Mouse (Mus musculus) thymus, adult 18-20 months (tissue): ENCODE measurements at regions not wholly inside any gene's neighbourhood (a gene's known extent, or its start where the extent isn't known, plus 50 kb on each side); places are given as distances from the start of the nearest gene placed in this dataset.
A peak's percentile ranks its signal among the peaks of the same experiment; 100 is the strongest.

Source experiments
- DNase-seq, 2 experiments: peaks; one replicate each; pipeline ENCODE4 v3.0.0; 2022; ENCODE audit warnings: mixed read lengths in 2 of 2

GRCm38 (mm10) chr12:17481687-17482086, 62.9 kb upstream of the Odc1 start:
- DNase-seq: no peak

GRCm38 (mm10) chr12:17482196-17482595, 62.4 kb upstream of the Odc1 start:
- no peak for DNase-seq

GRCm38 (mm10) chr12:17484448-17484847, 60.1 kb upstream of the Odc1 start:
- peak in 1 of 2 experiments; percentile 1 for DNase-seq

GRCm38 (mm10) chr12:17486062-17486770, 58.4 kb upstream of the Odc1 start:
- DNase-seq: no peak

GRCm38 (mm10) chr12:17487336-17487735, 57.3 kb upstream of the Odc1 start:
- no peak for DNase-seq

- no peak for DNase-seq
Observed at GRCm38 (mm10) chr12:17488203-17488602, 56.4 kb upstream of the Odc1 start.

GRCm38 (mm10) chr12:17489971-17490370, 54.6 kb upstream of the Odc1 start:
- DNase-seq: no peak

- DNase-seq: no peak
Observed at GRCm38 (mm10) chr12:17492574-17492973, 52.0 kb upstream of the Odc1 start.

GRCm38 (mm10) chr12:17493053-17493452, 51.5 kb upstream of the Odc1 start:
- DNase-seq: no peak

GRCm38 (mm10) chr12:17493810-17494209, 50.8 kb upstream of the Odc1 start:
- DNase-seq: no peak
